Mouse (Mus musculus) hematopoietic stem cell, adult 5-6 weeks (primary cell): ENCODE data around the gene Nprl2. TPM values are rescaled to one million over a fixed set of nuclear protein-coding genes. Genes with fewer than 3 reads are reported as not detected.
"Not testable (repeated sequence)": the region's sequence is repeated elsewhere in the genome, so short reads cannot be mapped to it uniquely, and the experiment has no call there.

ENCODE experiments used
- ATAC-seq, 2 experiments: fragments of 125-278 bp in 1 of 2; replicated peaks in 1 of 2; 2 replicates each; pipeline ENCODE4 v1.8.0; 2016 to 2017; ENCODE audit warnings: inconsistent platforms in 2 of 2, mild to moderate bottlenecking in 2 of 2, moderate number of reproducible peaks in 2 of 2, low read depth in 1 of 2, moderate TSS enrichment in 1 of 2; ENCODE audit not compliant: low FRiP score in 2 of 2, poor library complexity in 2 of 2, severe bottlenecking in 2 of 2, insufficient read depth in 1 of 2, low TSS enrichment in 1 of 2
- total RNA-seq: library from RNA; stranded (forward); fragments of 172-1452, 232-1000 nt; gene quantifications from 2 replicates; pipeline ENCODE4 v1.2.3, GENCODE M21; 2017

The Nprl2 gene
- total RNA-seq, 1 experiment from 2014 or later = 5.9 TPM

DNA sequence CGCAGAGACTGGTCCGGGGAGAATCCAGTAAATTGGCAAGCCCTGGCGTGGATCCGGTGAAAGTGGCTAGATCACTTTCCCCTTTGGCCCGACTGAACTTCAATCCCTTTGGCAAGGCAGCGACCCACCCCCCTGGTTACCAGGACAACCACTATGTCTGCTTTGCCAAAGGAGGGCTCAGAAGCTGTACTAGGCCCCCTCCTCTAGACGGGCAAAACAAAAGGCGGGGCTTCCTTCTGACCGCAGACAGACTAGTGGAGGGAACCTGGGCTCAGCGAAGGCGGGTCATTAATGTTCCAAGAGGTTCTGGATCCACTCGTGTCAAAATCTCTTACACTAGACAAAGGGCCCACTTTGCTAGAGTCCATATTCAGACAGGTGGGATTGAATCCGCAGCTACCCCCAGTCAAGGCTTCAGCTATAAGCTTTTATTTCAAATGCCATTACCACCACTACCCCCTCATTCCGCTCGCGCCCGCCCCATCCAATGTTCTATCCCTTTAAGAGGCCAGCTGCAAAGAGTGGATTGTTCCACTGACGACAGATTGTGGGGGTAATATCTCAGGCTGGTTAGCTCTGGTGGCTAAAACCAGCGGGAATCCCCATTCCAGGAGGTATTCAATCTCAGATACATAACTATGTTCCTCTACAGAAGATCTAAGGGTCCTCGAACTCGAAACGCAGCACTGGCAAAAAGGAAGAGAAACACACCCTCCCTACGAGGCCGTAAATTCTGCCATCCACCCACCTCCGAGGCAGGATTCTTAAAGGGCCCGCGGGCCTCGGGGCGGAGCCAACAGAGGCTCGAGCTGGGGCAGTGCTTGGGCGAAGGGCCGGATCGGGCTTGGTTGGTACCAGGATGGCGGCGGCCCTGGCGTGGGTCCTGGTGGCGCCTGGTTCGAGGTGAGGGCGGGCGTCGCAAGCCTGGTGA, 26.6 kb downstream of the Nprl2 start:
- ATAC-seq = peak; percentile 76

- ATAC-seq = no peak; a peak in 1 of 4 replicates
Observed at GRCm38 (mm10) chr9:107569270-107569669, 27.2 kb downstream of the Nprl2 start.

GRCm38 (mm10) chr9:107570016-107570415, 28.0 kb downstream of the Nprl2 start:
- no peak for ATAC-seq

DNA sequence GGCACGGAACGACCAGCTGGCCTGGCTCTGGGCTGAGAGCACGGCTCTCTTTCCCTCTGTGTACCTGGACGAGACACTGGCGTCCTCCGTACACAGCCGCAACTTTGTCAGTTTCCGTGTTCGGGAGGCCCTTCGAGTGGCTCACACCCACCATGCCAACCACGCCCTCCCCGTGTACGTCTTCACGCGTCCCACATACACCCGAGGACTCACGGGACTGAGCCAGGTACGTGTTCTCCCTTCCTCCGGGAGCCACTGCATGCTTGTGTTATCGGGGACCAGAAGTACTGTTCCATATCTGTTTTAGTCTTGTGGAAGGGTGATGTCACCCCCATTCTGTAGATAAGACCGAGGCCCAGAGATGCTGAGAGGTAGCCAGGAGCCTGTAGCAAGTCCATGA, 28.8 kb downstream of the Nprl2 start:
- ATAC-seq = no peak

DNA sequence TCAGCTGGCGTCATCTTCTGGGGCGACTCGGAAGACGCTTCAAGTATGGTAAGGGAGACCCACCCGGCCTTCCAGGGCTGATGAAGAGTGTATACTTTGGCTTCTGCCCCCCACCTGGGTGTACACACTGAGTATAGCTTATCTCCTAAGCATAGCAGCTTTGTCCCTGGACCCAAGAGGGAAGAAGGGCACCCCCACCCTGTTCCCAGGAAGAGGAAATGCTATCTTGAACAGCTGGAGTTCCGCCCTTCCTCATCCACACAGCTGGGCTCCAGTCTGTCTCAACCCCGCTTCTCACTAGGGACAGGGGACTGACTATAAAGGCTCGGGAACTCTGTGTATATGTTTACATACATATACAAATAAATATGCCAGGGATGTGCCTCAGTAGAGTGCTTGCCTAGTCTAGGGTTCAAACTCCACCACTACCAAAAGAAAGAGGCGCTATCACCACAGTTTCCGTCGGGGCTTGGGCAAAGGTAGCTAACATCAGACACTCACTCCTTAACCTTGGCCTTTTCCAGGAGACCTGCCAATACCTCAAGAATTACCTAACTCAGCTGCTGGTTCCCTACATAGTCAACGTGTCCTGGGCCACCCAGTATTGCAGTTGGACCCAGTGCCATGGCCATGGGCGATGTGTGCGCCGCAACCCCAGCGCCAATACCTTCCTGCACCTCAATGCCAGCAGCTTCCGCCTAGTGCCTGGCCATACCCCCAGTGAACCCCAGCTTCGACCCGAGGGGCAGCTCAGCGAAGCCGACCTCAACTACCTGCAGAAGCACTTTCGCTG, 29.7 kb downstream of the Nprl2 start:
- no peak for ATAC-seq

- no peak for ATAC-seq
Observed at GRCm38 (mm10) chr9:107572327-107572662, 30.3 kb downstream of the Nprl2 start.

DNA sequence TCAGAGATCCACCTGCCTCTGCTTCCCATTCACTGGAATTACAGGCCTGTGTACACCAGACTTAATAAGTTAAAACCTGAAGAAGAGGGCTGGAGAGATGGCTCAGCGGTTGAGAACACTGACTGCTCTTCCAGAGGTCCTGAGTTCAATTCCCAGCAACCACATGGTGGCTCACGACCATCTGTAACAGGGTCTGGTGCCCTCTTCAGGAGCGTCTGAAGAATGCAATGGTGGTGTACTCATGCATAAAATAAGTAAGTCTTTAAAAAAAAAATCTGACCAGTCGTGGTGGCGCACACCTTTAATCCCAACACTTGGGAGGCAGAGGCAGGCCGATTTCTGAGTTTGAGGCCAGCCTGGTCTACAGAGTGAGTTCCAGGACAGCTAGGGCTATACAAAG, 31.7 kb downstream of the Nprl2 start:
- not testable (repeated sequence) for ATAC-seq

DNA sequence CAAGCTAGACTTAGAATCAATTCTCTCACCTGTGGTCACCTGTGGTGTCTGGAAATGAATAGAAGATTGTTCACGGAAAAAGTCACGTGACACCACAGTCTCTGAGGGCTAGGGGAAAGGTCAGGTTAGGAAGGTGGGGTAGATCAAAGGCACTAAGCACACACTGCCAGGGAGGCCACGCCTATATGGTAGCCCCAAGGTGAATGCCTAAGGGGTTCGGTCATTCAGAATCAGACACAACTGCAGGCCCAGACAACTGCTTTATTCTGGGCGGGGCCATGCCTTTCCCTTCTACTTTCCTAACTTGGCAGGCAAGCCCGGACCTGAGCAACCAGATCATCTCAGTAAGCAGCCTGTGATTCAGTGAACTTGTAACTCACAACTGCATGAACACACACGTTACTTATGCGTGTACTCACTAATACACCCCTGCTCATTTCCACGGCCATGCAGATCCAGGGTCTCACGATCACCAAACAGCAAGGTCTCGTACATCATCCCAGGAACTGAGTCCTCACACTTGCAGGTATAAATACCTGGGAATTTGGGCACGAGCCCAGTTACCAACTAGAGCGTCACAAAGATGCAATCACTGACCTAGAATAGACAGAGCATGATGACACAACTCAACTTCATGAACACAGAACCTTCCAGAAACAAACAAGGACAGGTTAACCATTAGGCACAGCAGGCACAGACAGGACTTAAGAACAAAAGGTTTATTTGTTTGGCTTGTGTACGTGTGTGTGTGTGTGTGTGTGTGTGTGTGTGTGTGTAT, 33.7 kb downstream of the Nprl2 start:
- no peak for ATAC-seq

DNA sequence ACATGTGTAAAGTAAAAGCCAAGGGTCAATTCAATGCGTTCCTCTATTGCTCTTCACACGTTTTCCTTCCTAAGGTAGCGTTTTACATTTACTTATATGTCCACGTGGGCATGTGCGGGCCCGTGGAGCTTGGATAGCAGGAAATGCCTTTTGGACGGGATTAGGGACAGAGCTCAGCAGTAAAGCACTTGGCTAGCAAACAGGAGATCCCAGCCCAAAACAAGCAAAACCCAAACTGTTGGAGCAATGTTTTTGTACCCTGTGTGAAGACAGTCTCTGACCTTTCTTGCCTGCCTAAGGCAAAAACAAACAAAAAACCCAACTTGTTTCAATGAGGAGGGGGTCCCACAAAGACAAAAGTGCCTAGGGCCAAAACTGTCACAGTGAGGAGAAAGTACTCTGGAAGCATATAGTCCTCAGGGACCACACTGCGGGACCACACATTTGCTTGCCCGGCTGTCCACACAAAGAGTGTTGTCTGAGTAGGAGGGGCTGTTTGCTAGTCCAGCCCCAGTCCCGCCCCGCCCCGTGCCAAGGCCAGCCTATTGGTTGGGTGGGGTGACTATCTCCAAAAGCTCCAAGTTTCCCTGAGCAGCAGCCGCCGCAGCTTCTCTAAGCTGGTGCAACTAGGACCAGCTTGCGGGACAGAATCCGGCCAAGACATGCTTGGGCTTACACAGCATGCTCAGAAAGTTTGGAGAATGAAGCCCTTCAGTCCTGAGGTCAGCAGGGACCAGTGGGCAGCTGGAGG, 34.5 kb downstream of the Nprl2 start, which contains the start of gene Hyal1:
Gene Hyal1, plus strand, starts transcription at position 571 of the 751 bp plus-strand sequence.
- peak; percentile 39 to 46; a peak in 2 of 4 replicates for ATAC-seq

DNA sequence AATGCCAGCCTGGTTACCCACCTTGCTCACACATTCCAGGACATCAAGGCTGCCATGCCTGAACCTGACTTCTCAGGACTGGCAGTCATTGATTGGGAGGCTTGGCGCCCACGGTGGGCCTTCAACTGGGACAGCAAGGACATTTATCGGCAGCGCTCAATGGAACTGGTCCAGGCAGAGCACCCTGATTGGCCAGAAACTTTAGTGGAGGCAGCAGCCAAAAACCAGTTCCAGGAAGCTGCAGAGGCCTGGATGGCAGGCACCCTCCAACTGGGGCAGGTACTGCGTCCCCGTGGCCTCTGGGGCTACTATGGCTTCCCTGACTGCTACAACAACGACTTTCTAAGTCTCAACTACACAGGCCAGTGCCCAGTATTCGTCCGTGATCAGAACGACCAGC, 35.8 kb downstream of the Nprl2 start:
- no peak for ATAC-seq

DNA sequence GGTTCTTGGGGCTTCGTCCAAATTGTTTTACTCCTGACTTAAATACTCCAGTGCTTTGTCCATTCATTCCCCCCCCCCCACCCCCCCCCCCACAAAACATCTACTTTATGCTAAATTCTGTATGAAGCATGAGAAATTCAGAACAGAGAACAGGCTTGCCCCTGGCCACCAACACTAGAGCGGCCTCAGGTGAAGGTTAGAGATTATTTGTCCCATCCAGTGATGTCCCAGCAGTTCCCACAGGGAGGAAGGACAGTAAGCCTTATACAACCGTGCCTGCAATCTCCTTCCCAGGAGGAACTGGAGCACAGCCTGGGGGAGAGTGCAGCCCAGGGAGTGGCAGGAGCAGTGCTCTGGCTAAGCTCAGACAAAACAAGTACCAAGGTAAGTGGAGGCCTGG, 36.6 kb downstream of the Nprl2 start, which contains the start of gene Naa80:
Gene Naa80, plus strand, starts transcription at position 301 of the 400 bp plus-strand sequence.
- ATAC-seq = no peak

DNA sequence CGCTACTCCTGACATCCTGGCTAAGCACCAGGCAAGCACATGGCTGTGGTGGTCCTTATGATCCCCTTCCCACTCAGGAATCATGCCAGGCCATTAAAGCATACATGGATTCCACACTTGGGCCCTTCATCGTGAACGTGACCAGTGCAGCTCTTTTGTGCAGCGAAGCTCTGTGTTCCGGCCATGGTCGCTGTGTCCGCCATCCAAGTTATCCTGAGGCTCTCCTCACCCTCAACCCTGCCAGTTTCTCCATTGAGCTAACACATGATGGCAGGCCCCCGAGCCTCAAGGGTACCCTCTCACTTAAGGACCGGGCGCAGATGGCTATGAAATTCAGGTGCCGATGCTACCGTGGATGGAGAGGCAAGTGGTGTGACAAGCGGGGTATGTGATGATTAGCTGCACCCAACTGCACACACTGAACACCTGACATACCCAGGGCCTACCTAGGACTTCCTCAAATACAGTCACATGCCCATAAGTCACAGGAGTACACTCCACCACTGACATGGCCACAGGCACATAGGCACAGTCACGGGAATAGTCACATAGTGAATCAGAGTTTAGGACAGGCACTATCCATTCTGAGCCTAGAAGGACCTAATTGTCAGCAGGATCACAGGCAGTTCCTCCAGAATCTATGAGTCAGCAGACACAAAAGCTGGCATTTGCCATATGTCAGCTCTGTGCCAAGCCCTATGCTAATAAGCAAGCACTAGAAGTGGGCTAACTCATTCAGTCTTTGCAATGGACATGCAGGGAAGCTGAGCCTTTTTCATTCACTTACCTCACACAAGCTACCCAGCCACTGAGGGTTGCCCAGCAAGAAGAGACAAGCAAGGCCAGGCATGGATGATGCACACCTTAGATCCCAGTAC, 37.2 kb downstream of the Nprl2 start:
- no peak for ATAC-seq

GRCm38 (mm10) chr9:107580501-107581317, 38.7 kb downstream of the Nprl2 start, which contains the start of gene Hyal3:
TSS of gene Hyal3 (plus strand) at chr9:107580818.
- peak; percentile 68 to 83 for ATAC-seq

- ATAC-seq = no peak
Observed at GRCm38 (mm10) chr9:107581584-107581983, 39.6 kb downstream of the Nprl2 start.

GRCm38 (mm10) chr9:107582509-107583062, 40.6 kb downstream of the Nprl2 start:
- ATAC-seq = no peak
